Mouse (Mus musculus): ENCODE measurements around the gene Masp2. TPM values are rescaled to one million over a fixed set of nuclear protein-coding genes. Genes with fewer than 3 reads are reported as not detected.

Masp2 gene
- polyA plus RNA-seq, 1 experiment from 2014 or later = 0.51 TPM

- Histone ChIP-seq H3K27me3 (ENCODE audit: control insufficient read depth, insufficient read depth, low read length) (no peaks in the 10 kb centered on the region), H3K9me3 (ENCODE audit: control insufficient read depth, low read length) (no peaks in the 10 kb centered on the region), H3K9ac (replicated peaks; ENCODE audit: low read length) (no peak overlapping the region), H3K36me3 (ENCODE audit: control insufficient read depth, insufficient read depth, low read length) (peaks cover 75% of the 10 kb centered on the region), H3K4me2 (ENCODE audit: low read length) (no peak overlapping the region), H3K4me3 (replicated peaks; ENCODE audit: low read depth, low read length) (no peak overlapping the region), H3K4me1 (ENCODE audit: control insufficient read depth, insufficient read depth, low read length) (no peaks in the 10 kb centered on the region), H3K27ac (replicated peaks; ENCODE audit: low read depth, low read length) (no peak overlapping the region)
- ATAC-seq (ENCODE audit: low FRiP score, low TSS enrichment) (no peak), DNase-seq (no peak)
- WGBS = 92% methylated on average over 9 of the region's 9 CpGs
Measured at GRCm38 (mm10) chr4:148580765-148581164, 21.6 kb upstream of the Masp2 start.

GRCm38 (mm10) chr4:148581422-148581821, 20.9 kb upstream of the Masp2 start:
- H3K9ac ChIP-seq (replicated peaks; ENCODE audit: low read length) = no peak overlapping the region
- H3K4me1 ChIP-seq (ENCODE audit: control insufficient read depth, insufficient read depth, low read length) = no peaks in the 10 kb centered on the region
- no peaks in the 10 kb centered on the region for H3K27me3 ChIP-seq (ENCODE audit: control insufficient read depth, insufficient read depth, low read length)
- ATAC-seq (ENCODE audit: low FRiP score, low TSS enrichment) (no peak), DNase-seq (no peak)
- no peak overlapping the region for H3K4me2 ChIP-seq (ENCODE audit: low read length)
- no peak overlapping the region for H3K4me3 ChIP-seq (replicated peaks; ENCODE audit: low read depth, low read length)
- H3K9me3 ChIP-seq (ENCODE audit: control insufficient read depth, low read length) = no peaks in the 10 kb centered on the region
- WGBS = 95% methylated on average over 5 of the region's 5 CpGs
- H3K27ac ChIP-seq (replicated peaks; ENCODE audit: low read depth, low read length) = no peak overlapping the region
- H3K36me3 ChIP-seq (ENCODE audit: control insufficient read depth, insufficient read depth, low read length) = peaks cover 69% of the 10 kb centered on the region

GRCm38 (mm10) chr4:148583257-148583656, 19.1 kb upstream of the Masp2 start:
- no peak for DNase-seq
- no peak overlapping the region for H3K4me2 ChIP-seq (ENCODE audit: low read length)
- ATAC-seq (ENCODE audit: low FRiP score, low TSS enrichment) = no peak
- H3K4me3 ChIP-seq (replicated peaks; ENCODE audit: low read depth, low read length) = no peak overlapping the region
- H3K9me3 ChIP-seq (ENCODE audit: control insufficient read depth, low read length) = no peaks in the 10 kb centered on the region
- no peak overlapping the region for H3K27ac ChIP-seq (replicated peaks; ENCODE audit: low read depth, low read length)
- no peaks in the 10 kb centered on the region for H3K27me3 ChIP-seq (ENCODE audit: control insufficient read depth, insufficient read depth, low read length)
- H3K36me3 ChIP-seq (ENCODE audit: control insufficient read depth, insufficient read depth, low read length) = peaks cover 51% of the 10 kb centered on the region
- no peaks in the 10 kb centered on the region for H3K4me1 ChIP-seq (ENCODE audit: control insufficient read depth, insufficient read depth, low read length)
- H3K9ac ChIP-seq (replicated peaks; ENCODE audit: low read length) = no peak overlapping the region
- whole genome bisulfite sequencing = 86% methylated on average over 4 of the region's 4 CpGs

GRCm38 (mm10) chr4:148586648-148587047, 15.7 kb upstream of the Masp2 start:
- H3K4me2 ChIP-seq (ENCODE audit: low read length) = no peak overlapping the region
- no peaks in the 10 kb centered on the region for H3K27me3 ChIP-seq (ENCODE audit: control insufficient read depth, insufficient read depth, low read length)
- ATAC-seq (ENCODE audit: low FRiP score, low TSS enrichment) (no peak), DNase-seq (no peak)
- peaks cover 18% of the 10 kb centered on the region for H3K36me3 ChIP-seq (ENCODE audit: control insufficient read depth, insufficient read depth, low read length)
- H3K4me1 ChIP-seq (ENCODE audit: control insufficient read depth, insufficient read depth, low read length) = no peaks in the 10 kb centered on the region
- WGBS = 91% methylated on average over 9 of the region's 9 CpGs
- H3K9ac ChIP-seq (replicated peaks; ENCODE audit: low read length) = no peak overlapping the region
- H3K9me3 ChIP-seq (ENCODE audit: control insufficient read depth, low read length) = no peaks in the 10 kb centered on the region
- H3K4me3 ChIP-seq (replicated peaks; ENCODE audit: low read depth, low read length) = no peak overlapping the region
- H3K27ac ChIP-seq (replicated peaks; ENCODE audit: low read depth, low read length) = no peak overlapping the region

- DNase-seq (no peak), ATAC-seq (ENCODE audit: low FRiP score, low TSS enrichment) (no peak)
- H3K4me1 ChIP-seq (ENCODE audit: control insufficient read depth, insufficient read depth, low read length) = peaks cover 7% of the 10 kb centered on the region; the same call in 1 of the 2 replicates
- no peak overlapping the region for H3K4me2 ChIP-seq (ENCODE audit: low read length)
- no peak overlapping the region for H3K4me3 ChIP-seq (replicated peaks; ENCODE audit: low read depth, low read length)
- H3K27me3 ChIP-seq (ENCODE audit: control insufficient read depth, insufficient read depth, low read length) = no peaks in the 10 kb centered on the region
- H3K36me3 ChIP-seq (ENCODE audit: control insufficient read depth, insufficient read depth, low read length) = peaks cover 6% of the 10 kb centered on the region
- WGBS = 78% methylated on average over 9 of the region's 9 CpGs
- H3K27ac ChIP-seq (replicated peaks; ENCODE audit: low read depth, low read length) = no peak overlapping the region
- no peak overlapping the region for H3K9ac ChIP-seq (replicated peaks; ENCODE audit: low read length)
- no peaks in the 10 kb centered on the region for H3K9me3 ChIP-seq (ENCODE audit: control insufficient read depth, low read length)
Measured at GRCm38 (mm10) chr4:148588793-148589192, 13.6 kb upstream of the Masp2 start.

- no peaks in the 10 kb centered on the region for H3K27me3 ChIP-seq (ENCODE audit: control insufficient read depth, insufficient read depth, low read length)
- no peak overlapping the region for H3K9ac ChIP-seq (replicated peaks; ENCODE audit: low read length)
- no peak overlapping the region for H3K27ac ChIP-seq (replicated peaks; ENCODE audit: low read depth, low read length)
- no peak overlapping the region for H3K4me3 ChIP-seq (replicated peaks; ENCODE audit: low read depth, low read length)
- peaks cover 13% of the 10 kb centered on the region for H3K36me3 ChIP-seq (ENCODE audit: control insufficient read depth, insufficient read depth, low read length)
- H3K9me3 ChIP-seq (ENCODE audit: control insufficient read depth, low read length) = no peaks in the 10 kb centered on the region
- ATAC-seq (ENCODE audit: low FRiP score, low TSS enrichment) (no peak), DNase-seq (no peak)
- 64% methylated on average over 7 of the region's 8 CpGs for WGBS
- peaks cover 7% of the 10 kb centered on the region; the same call in 1 of the 2 replicates for H3K4me1 ChIP-seq (ENCODE audit: control insufficient read depth, insufficient read depth, low read length)
- no peak overlapping the region for H3K4me2 ChIP-seq (ENCODE audit: low read length)
Measured at GRCm38 (mm10) chr4:148589565-148589964, 12.8 kb upstream of the Masp2 start.

- DNase-seq (peak; percentile 59), ATAC-seq (ENCODE audit: low FRiP score, low TSS enrichment) (peak; percentile 12; the same call in 1 of the 2 replicates)
- peaks cover 23% of the 10 kb centered on the region for H3K36me3 ChIP-seq (ENCODE audit: control insufficient read depth, insufficient read depth, low read length)
- H3K27ac ChIP-seq (replicated peaks; ENCODE audit: low read depth, low read length) = peak overlapping the region; percentile 73
- H3K27me3 ChIP-seq (ENCODE audit: control insufficient read depth, insufficient read depth, low read length) = no peaks in the 10 kb centered on the region
- WGBS = 7% methylated on average over 18 of the region's 18 CpGs
- no peaks in the 10 kb centered on the region for H3K9me3 ChIP-seq (ENCODE audit: control insufficient read depth, low read length)
- peaks cover 7% of the 10 kb centered on the region; the same call in 1 of the 2 replicates for H3K4me1 ChIP-seq (ENCODE audit: control insufficient read depth, insufficient read depth, low read length)
- H3K9ac ChIP-seq (replicated peaks; ENCODE audit: low read length) = peak overlapping the region; percentile 79
- peak overlapping the region; percentile 88 for H3K4me3 ChIP-seq (replicated peaks; ENCODE audit: low read depth, low read length)
- peak overlapping the region; percentile 60 for H3K4me2 ChIP-seq (ENCODE audit: low read length)
Measured at GRCm38 (mm10) chr4:148590421-148591170, 11.8 kb upstream of the Masp2 start.

- WGBS = under 1% methylated on average over 49 of the region's 50 CpGs
- peak; percentile 100 for ATAC-seq (ENCODE audit: low FRiP score, low TSS enrichment)
- H3K9me3 ChIP-seq (ENCODE audit: control insufficient read depth, low read length) = no peaks in the 10 kb centered on the region
- peak; percentile 98 for DNase-seq
- peak within 1 kb of the TSS; percentile 79 for H3K9ac ChIP-seq (replicated peaks; ENCODE audit: low read length)
- H3K36me3 ChIP-seq (ENCODE audit: control insufficient read depth, insufficient read depth, low read length) = peaks cover 29% of the 10 kb centered on the region
- peak within 1 kb of the TSS; percentile 91 for H3K4me2 ChIP-seq (ENCODE audit: low read length)
- H3K4me1 ChIP-seq (ENCODE audit: control insufficient read depth, insufficient read depth, low read length) = peaks cover 7% of the 10 kb centered on the region; the same call in 1 of the 2 replicates
- no peaks in the 10 kb centered on the region for H3K27me3 ChIP-seq (ENCODE audit: control insufficient read depth, insufficient read depth, low read length)
- peak within 1 kb of the TSS; percentile 73 for H3K27ac ChIP-seq (replicated peaks; ENCODE audit: low read depth, low read length)
- H3K4me3 ChIP-seq (replicated peaks; ENCODE audit: low read depth, low read length) = peak within 1 kb of the TSS; percentile 88
Measured at GRCm38 (mm10) chr4:148591171-148591630, 11.2 kb upstream of the Masp2 start, which contains the start of gene Srm. Gene Srm (plus strand): TSS chr4:148591503.

Measured in midbrain, embryonic 14.5 days (tissue).